Mouse (Mus musculus) layer of hippocampus, adult 8-10 months (tissue): ENCODE measurements around the gene Gpr156. TPM values are rescaled to one million over a fixed set of nuclear protein-coding genes. Genes with fewer than 3 reads are reported as not detected.

Experiments
- DNase-seq, 2 experiments: peaks; one replicate each; pipeline ENCODE4 v3.0.0; 2022; ENCODE audit warnings: low spot score in 2 of 2
- total RNA-seq, 4 experiments: library from RNA; stranded (reverse); gene quantifications; 2 replicates each; pipeline ENCODE4 v1.2.4; 2022

Gene Gpr156
- total RNA-seq, 4 experiments from 2014 or later, result 0.50 to 1.4 (median 0.74) TPM

GRCm38 (mm10) chr16:37916818-37917201 is 514 bp downstream of the Gpr156 start:
- DNase-seq, result no peak

- DNase-seq, result no peak
Observed at GRCm38 (mm10) chr16:37919000-37919399, 2.7 kb downstream of the Gpr156 start.

- DNase-seq, result no peak
Observed at GRCm38 (mm10) chr16:37920842-37921409, 4.6 kb downstream of the Gpr156 start.

GRCm38 (mm10) chr16:37926087-37926486 is 9.8 kb downstream of the Gpr156 start:
- no peak for DNase-seq

- DNase-seq, result no peak
Observed at GRCm38 (mm10) chr16:37927117-37927516, 10.8 kb downstream of the Gpr156 start.

GRCm38 (mm10) chr16:37929006-37929405 is 12.7 kb downstream of the Gpr156 start:
- no peak for DNase-seq

- DNase-seq, result no peak
Observed at GRCm38 (mm10) chr16:37929626-37930025, 13.3 kb downstream of the Gpr156 start.

- DNase-seq, result no peak
Observed at GRCm38 (mm10) chr16:37934932-37935331, 18.6 kb downstream of the Gpr156 start.

GRCm38 (mm10) chr16:37937276-37937675 is 21.0 kb downstream of the Gpr156 start:
- no peak for DNase-seq

GRCm38 (mm10) chr16:37938125-37939081 is 22.1 kb downstream of the Gpr156 start:
- peak; percentile 73 to 85 for DNase-seq

GRCm38 (mm10) chr16:37939082-37939863 is 23.0 kb downstream of the Gpr156 start:
- no peak for DNase-seq

- DNase-seq, result no peak
Observed at GRCm38 (mm10) chr16:37940291-37940690, 24.0 kb downstream of the Gpr156 start.

- DNase-seq, result no peak
Observed at GRCm38 (mm10) chr16:37943701-37944100, 27.4 kb downstream of the Gpr156 start.

- DNase-seq, result peak; percentile 56 to 78
Observed at GRCm38 (mm10) chr16:37945031-37945796, 28.9 kb downstream of the Gpr156 start.

- peak; percentile 30 to 33 for DNase-seq
Observed at GRCm38 (mm10) chr16:37947160-37947559, 30.9 kb downstream of the Gpr156 start.

- DNase-seq, result no peak
Observed at GRCm38 (mm10) chr16:37948365-37948764, 32.1 kb downstream of the Gpr156 start.

- no peak for DNase-seq
Observed at GRCm38 (mm10) chr16:37951171-37951570, 34.9 kb downstream of the Gpr156 start.

GRCm38 (mm10) chr16:37953186-37953585 is 36.9 kb downstream of the Gpr156 start:
- DNase-seq, result no peak

- no peak for DNase-seq
Observed at GRCm38 (mm10) chr16:37953991-37954942, 38.0 kb downstream of the Gpr156 start.
